Mouse (Mus musculus): Measurements from ENCODE around the gene Efcc1. TPM values are rescaled to one million over a fixed set of nuclear protein-coding genes. Genes with fewer than 3 reads are reported as not detected.

Gene Efcc1
- total and polyA plus RNA-seq, 3 experiments = 0.11 to 2.3 TPM; not detected in 1

GRCm38 (mm10) chr6:87804036-87804435 is 73.4 kb downstream of the Efcc1 start:
- no peak for DNase-seq (ENCODE audit: low spot score)
- H3K27me3 ChIP-seq (ENCODE audit: insufficient read depth, low read length) = no peaks in the 10 kb centered on the region
- no peaks in the 10 kb centered on the region for H3K9me3 ChIP-seq (replicated peaks)
- ATAC-seq (ENCODE audit: extremely low read depth, insufficient number of reproducible peaks, low FRiP score, poor library complexity, severe bottlenecking) = no peak
- H3K4me3 ChIP-seq (ENCODE audit: low read depth, low read length) = no peak overlapping the region
- peaks cover 52% of the 10 kb centered on the region for H3K4me1 ChIP-seq (ENCODE audit: insufficient read depth, low read depth, low read length)
- peaks cover 88% of the 10 kb centered on the region for H3K36me3 ChIP-seq (replicated peaks)
- TF ChIP-seq GATA2 (IDR thresholded peaks at IDR 0.05; ENCODE audit: borderline replicate concordance, low read depth, low read length) (no peak), POLR2AphosphoS5 (IDR thresholded peaks at IDR 0.05; ENCODE audit: insufficient replicate concordance, low read depth, low read length) (no peak), GATA1 (IDR thresholded peaks at IDR 0.05; ENCODE audit: borderline replicate concordance, low read length) (no peak), CTCF (IDR thresholded peaks at IDR 0.05; ENCODE audit: low read depth, low read length) (no peak), TAL1 (conservative IDR thresholded peaks at IDR 0.05; ENCODE audit: low read depth, low read length) (no peak)

- no peak for ATAC-seq (ENCODE audit: extremely low read depth, insufficient number of reproducible peaks, low FRiP score, poor library complexity, severe bottlenecking)
- no peak for DNase-seq (ENCODE audit: low spot score)
- H3K27me3 ChIP-seq (ENCODE audit: insufficient read depth, low read length) = no peaks in the 10 kb centered on the region
- H3K4me3 ChIP-seq (ENCODE audit: low read depth, low read length) = no peak overlapping the region
- no peaks in the 10 kb centered on the region for H3K9me3 ChIP-seq (replicated peaks)
- TF ChIP-seq CTCF (IDR thresholded peaks at IDR 0.05; ENCODE audit: low read depth, low read length) (no peak), TAL1 (conservative IDR thresholded peaks at IDR 0.05; ENCODE audit: low read depth, low read length) (no peak), GATA1 (IDR thresholded peaks at IDR 0.05; ENCODE audit: borderline replicate concordance, low read length) (no peak), POLR2AphosphoS5 (IDR thresholded peaks at IDR 0.05; ENCODE audit: insufficient replicate concordance, low read depth, low read length) (no peak), GATA2 (IDR thresholded peaks at IDR 0.05; ENCODE audit: borderline replicate concordance, low read depth, low read length) (no peak)
- H3K36me3 ChIP-seq (replicated peaks) = peaks cover 87% of the 10 kb centered on the region
- peaks cover 56% of the 10 kb centered on the region for H3K4me1 ChIP-seq (ENCODE audit: insufficient read depth, low read depth, low read length)
These were observed 74.2 kb downstream of the Efcc1 start for GRCm38 (mm10) chr6:87804886-87805285.

GRCm38 (mm10) chr6:87805448-87805847 is 74.8 kb downstream of the Efcc1 start:
- DNase-seq (ENCODE audit: low spot score) = no peak
- peaks cover 61% of the 10 kb centered on the region for H3K4me1 ChIP-seq (ENCODE audit: insufficient read depth, low read depth, low read length)
- no peak for ATAC-seq (ENCODE audit: extremely low read depth, insufficient number of reproducible peaks, low FRiP score, poor library complexity, severe bottlenecking)
- TF ChIP-seq TAL1 (conservative IDR thresholded peaks at IDR 0.05; ENCODE audit: low read depth, low read length) = no peak
- TF ChIP-seq CTCF (IDR thresholded peaks at IDR 0.05; ENCODE audit: low read depth, low read length) = no peak
- TF ChIP-seq GATA2 (IDR thresholded peaks at IDR 0.05; ENCODE audit: borderline replicate concordance, low read depth, low read length) = no peak
- no peak for TF ChIP-seq POLR2AphosphoS5 (IDR thresholded peaks at IDR 0.05; ENCODE audit: insufficient replicate concordance, low read depth, low read length)
- TF ChIP-seq GATA1 (IDR thresholded peaks at IDR 0.05; ENCODE audit: borderline replicate concordance, low read length) = no peak
- no peaks in the 10 kb centered on the region for H3K27me3 ChIP-seq (ENCODE audit: insufficient read depth, low read length)
- no peak overlapping the region for H3K4me3 ChIP-seq (ENCODE audit: low read depth, low read length)
- H3K9me3 ChIP-seq (replicated peaks) = no peaks in the 10 kb centered on the region
- peaks cover 83% of the 10 kb centered on the region for H3K36me3 ChIP-seq (replicated peaks)

Other genes with a start within 250 kb of the Efcc1 start
- 20.3 and 22.8 TPM in 2 replicates for gene Arhgap25, start 197.6 kb upstream of the Efcc1 start, total RNA-seq (2014; fragmentation: Nextera tagmentation)
- 36.8 and 40.9 TPM in 2 replicates for gene Arhgap25, start 197.6 kb upstream of the Efcc1 start, total RNA-seq (2017)
- 3.1 and 4.8 TPM in 2 replicates for gene Arhgap25, start 197.6 kb upstream of the Efcc1 start, polyA plus RNA-seq (2012)
- gene Prokr1, start 140.1 kb upstream of the Efcc1 start, total RNA-seq (2014; fragmentation: Nextera tagmentation) = 2.6 and 6.3 TPM in 2 replicates
- gene Prokr1, start 140.1 kb upstream of the Efcc1 start, total RNA-seq (2017) = 1.9 and 3.3 TPM in 2 replicates
- 0.24 and 0.33 TPM in 2 replicates for gene Prokr1, start 140.1 kb upstream of the Efcc1 start, polyA plus RNA-seq (2012)
- 81.4 and 111 TPM in 2 replicates for gene Aplf, start 58.7 kb upstream of the Efcc1 start, total RNA-seq (2014; fragmentation: Nextera tagmentation)
- 79.6 and 81.7 TPM in 2 replicates for gene Aplf, start 58.7 kb upstream of the Efcc1 start, total RNA-seq (2017)
- 18.7 and 23.0 TPM in 2 replicates for gene Aplf, start 58.7 kb upstream of the Efcc1 start, polyA plus RNA-seq (2012)
- 4.7 and 6.4 TPM in 2 replicates for gene Gp9, start 47.2 kb downstream of the Efcc1 start, total RNA-seq (2014; fragmentation: Nextera tagmentation)
- gene Gp9, start 47.2 kb downstream of the Efcc1 start, total RNA-seq (2017) = 1.6 and 2.2 TPM in 2 replicates
- 6.3 and 9.1 TPM in 2 replicates for gene Gp9, start 47.2 kb downstream of the Efcc1 start, polyA plus RNA-seq (2012)
- gene Rab43, start 81.3 kb downstream of the Efcc1 start, total RNA-seq (2014; fragmentation: Nextera tagmentation) = 20.1 and 34.8 TPM in 2 replicates
- gene Rab43, start 81.3 kb downstream of the Efcc1 start, total RNA-seq (2017) = 11.5 and 15.5 TPM in 2 replicates
- gene Rab43, start 81.3 kb downstream of the Efcc1 start, polyA plus RNA-seq (2012) = 30.8 and 62.5 TPM in 2 replicates
- gene Gm45140, start 104.9 kb downstream of the Efcc1 start, total RNA-seq (2014; fragmentation: Nextera tagmentation) = 10.5 and 12.1 TPM in 2 replicates
- gene Gm45140, start 104.9 kb downstream of the Efcc1 start, total RNA-seq (2017) = 17.5 and 19.5 TPM in 2 replicates
- gene Gm45140, start 104.9 kb downstream of the Efcc1 start, polyA plus RNA-seq (2012) = 9.0 and 13.8 TPM in 2 replicates
- 46.7 and 53.5 TPM in 2 replicates for gene Isy1, start 107.9 kb downstream of the Efcc1 start, total RNA-seq (2014; fragmentation: Nextera tagmentation)
- gene Isy1, start 107.9 kb downstream of the Efcc1 start, total RNA-seq (2017) = 62.5 and 65.2 TPM in 2 replicates
- 46.2 and 54.9 TPM in 2 replicates for gene Isy1, start 107.9 kb downstream of the Efcc1 start, polyA plus RNA-seq (2012)
- gene Cnbp, start 120.2 kb downstream of the Efcc1 start, total RNA-seq (2014; fragmentation: Nextera tagmentation) = 679 and 832 TPM in 2 replicates
- 948 and 1,031 TPM in 2 replicates for gene Cnbp, start 120.2 kb downstream of the Efcc1 start, total RNA-seq (2017)
- gene Cnbp, start 120.2 kb downstream of the Efcc1 start, polyA plus RNA-seq (2012) = 124 and 135 TPM in 2 replicates
- gene Copg1, start 156.9 kb downstream of the Efcc1 start, total RNA-seq (2014; fragmentation: Nextera tagmentation) = 53.7 and 61.5 TPM in 2 replicates
- gene Copg1, start 156.9 kb downstream of the Efcc1 start, total RNA-seq (2017) = 73.3 and 81.9 TPM in 2 replicates
- gene Copg1, start 156.9 kb downstream of the Efcc1 start, polyA plus RNA-seq (2012) = 16.1 and 45.2 TPM in 2 replicates
- gene Hmces, start 183.1 kb downstream of the Efcc1 start, total RNA-seq (2014; fragmentation: Nextera tagmentation) = 19.8 and 32.3 TPM in 2 replicates
- 31.3 and 31.4 TPM in 2 replicates for gene Hmces, start 183.1 kb downstream of the Efcc1 start, total RNA-seq (2017)
- gene Hmces, start 183.1 kb downstream of the Efcc1 start, polyA plus RNA-seq (2012) = 20.0 and 23.7 TPM in 2 replicates